8 mouse cellular contexts compared by ENCODE assay signal in genomic region chr13:51975801-51976601, GRCm38 (mm10).
DNase-seq lines count a peak whose midpoint lies in the region; ATAC-seq and TF ChIP-seq lines count a peak whose summit lies in the region.

No protein-coding gene starts in this region.

- WGBS in neural tube, embryonic 11.5 days: 44% methylated on average over 7 of the region's 7 CpGs
- WGBS in embryonic facial prominence, embryonic 15.5 days: 29% methylated on average over 7 of the region's 7 CpGs
- 39% methylated on average over 7 of the region's 7 CpGs for WGBS in small intestine, adult 2 months

- no peaks in the 10 kb centered on the region for H3K9me3 ChIP-seq in neural tube, embryonic 11.5 days (ENCODE audit: control insufficient read depth, low read length)
- no peaks in the 10 kb centered on the region for H3K9me3 ChIP-seq in embryonic facial prominence, embryonic 15.5 days (replicated peaks)

- no peak for TF ChIP-seq POLR2A in small intestine, adult 2 months (IDR thresholded peaks at IDR 0.05; ENCODE audit: low read depth, low read length)

- no peak for TF ChIP-seq CTCF in small intestine, adult 2 months (IDR thresholded peaks at IDR 0.05; ENCODE audit: extremely low read depth, insufficient read length, insufficient replicate concordance, low read depth, low read length)

- DNase-seq in neural tube, embryonic 11.5 days (ENCODE audit: low spot score): peak; percentile 29
- DNase-seq in neural tube, embryonic 10.5 days (ENCODE audit: extremely low spot score, low spot score): no peak
- DNase-seq in heart, postnatal 4 days: peak; percentile 76
- peak; percentile 89 for DNase-seq in liver
- DNase-seq in thymus, postnatal 0 days (ENCODE audit: low spot score): no peak
- DNase-seq in layer of hippocampus, adult 11-12 months (ENCODE audit: low spot score): no peak

- no peaks in the 10 kb centered on the region for H3K36me3 ChIP-seq in neural tube, embryonic 11.5 days (ENCODE audit: control insufficient read depth, insufficient read depth, low read length)
- no peaks in the 10 kb centered on the region for H3K36me3 ChIP-seq in embryonic facial prominence, embryonic 15.5 days
- H3K36me3 ChIP-seq in small intestine, adult 2 months (ENCODE audit: control insufficient read depth, insufficient read depth, low read length): no peaks in the 10 kb centered on the region

- no peaks in the 10 kb centered on the region for H3K27me3 ChIP-seq in neural tube, embryonic 11.5 days (ENCODE audit: control insufficient read depth, insufficient read depth, low read length)
- H3K27me3 ChIP-seq in embryonic facial prominence, embryonic 15.5 days: no peaks in the 10 kb centered on the region
- H3K27me3 ChIP-seq in small intestine, adult 2 months (ENCODE audit: control insufficient read depth, insufficient read depth, low read length): no peaks in the 10 kb centered on the region

- H3K27ac ChIP-seq in neural tube, embryonic 11.5 days (ENCODE audit: low read depth, low read length): no peak overlapping the region
- H3K27ac ChIP-seq in embryonic facial prominence, embryonic 15.5 days (replicated peaks): peak overlapping the region; percentile 82
- H3K27ac ChIP-seq in small intestine, adult 2 months (ENCODE audit: insufficient read depth, low read depth, low read length): peak overlapping the region; percentile 65

- H3K4me2 ChIP-seq in neural tube, embryonic 11.5 days (ENCODE audit: low read depth): no peak overlapping the region
- H3K4me2 ChIP-seq in embryonic facial prominence, embryonic 15.5 days (replicated peaks): peak overlapping the region; percentile 12; the same call in 1 of the 2 replicates

- no peak overlapping the region for H3K9ac ChIP-seq in neural tube, embryonic 11.5 days (ENCODE audit: low read length)
- H3K9ac ChIP-seq in embryonic facial prominence, embryonic 15.5 days: no peak overlapping the region

- ATAC-seq in neural tube, embryonic 11.5 days (ENCODE audit: insufficient read depth, low FRiP score, low TSS enrichment): no peak; the same call in 1 of the 2 replicates
- peak; percentile 69; the same call in 1 of the 2 replicates for ATAC-seq in embryonic facial prominence, embryonic 15.5 days (ENCODE audit: insufficient number of reproducible peaks, low FRiP score, low TSS enrichment, low read depth)

- no peak overlapping the region for H3K4me3 ChIP-seq in neural tube, embryonic 11.5 days (ENCODE audit: low read depth, low read length)
- no peak overlapping the region for H3K4me3 ChIP-seq in embryonic facial prominence, embryonic 15.5 days (replicated peaks)
- H3K4me3 ChIP-seq in small intestine, adult 2 months (ENCODE audit: low read depth, low read length): no peak overlapping the region

- peaks cover 12% of the 10 kb centered on the region; the same call in 1 of the 2 replicates for H3K4me1 ChIP-seq in neural tube, embryonic 11.5 days (ENCODE audit: control insufficient read depth, insufficient read depth, low read length)
- H3K4me1 ChIP-seq in embryonic facial prominence, embryonic 15.5 days: peaks cover 57% of the 10 kb centered on the region
- H3K4me1 ChIP-seq in small intestine, adult 2 months (ENCODE audit: control insufficient read depth, insufficient read depth, insufficient read length, low read length): peaks cover 39% of the 10 kb centered on the region

Comparison
In these comparisons a context has a peak if more than half of its experiments do, and no peak if none do; other contexts are left out.
1. DNase-seq: peak in neural tube, embryonic 11.5 days (single experiment), heart, postnatal 4 days (single experiment) and liver (single experiment); none in neural tube, embryonic 10.5 days (single experiment), thymus, postnatal 0 days (single experiment) and layer of hippocampus, adult 11-12 months (single experiment).